Mouse (Mus musculus) left cerebral cortex, adult 2 months (tissue): ENCODE measurements around the gene 4933428G20Rik. TPM values are rescaled to one million over a fixed set of nuclear protein-coding genes. Genes with fewer than 3 reads are reported as not detected.

Experiments used
- DNase-seq, 2 experiments: peaks; one replicate each; pipeline ENCODE4 v3.0.0; 2021 to 2022; ENCODE audit warnings: low spot score in 2 of 2, mixed read lengths in 1 of 2; ENCODE audit errors: extremely low spot score in 1 of 2
- H3K27ac ChIP-seq: fragments of 200-600 bp; 2 replicates; pipeline ENCODE4 v1.8.1; 2022
- H3K4me3 ChIP-seq: fragments of 200-600 bp; 2 replicates; pipeline ENCODE4 v1.8.1; 2022
- CTCF ChIP-seq: fragments of 200-600 bp; IDR thresholded peaks from 2 replicates; pipeline ENCODE4 v1.8.1; 2022; ENCODE audit warnings: antibody characterized with exemption, mild to moderate bottlenecking, moderate library complexity
- intact Hi-C: fragments of 180-260 bp; cut with DNase I; formaldehyde crosslinking; loops from one replicate; pipeline ENCODE4 v1.15.1; 2025
- total RNA-seq, 2 experiments: library from RNA; stranded (reverse); gene quantifications; 2 replicates each; pipeline ENCODE4 v1.2.3; 2021

The 4933428G20Rik gene
- total RNA-seq, 2 experiments from 2014 or later = not detected

- DNase-seq = no peak
- no peak for TF ChIP-seq CTCF
- Histone ChIP-seq H3K4me3 (no peak overlapping the region), H3K27ac (peak overlapping the region; percentile 97)
- intact Hi-C loops = no loop called here
Observed at GRCm38 (mm10) chr11:97448611-97449394, 51.3 kb downstream of the 4933428G20Rik start.

- Histone ChIP-seq H3K27ac (no peak overlapping the region), H3K4me3 (no peak overlapping the region)
- TF ChIP-seq CTCF = no peak
- intact Hi-C loops = no loop called here
- DNase-seq = no peak
Observed at GRCm38 (mm10) chr11:97447979-97448378, 52.2 kb downstream of the 4933428G20Rik start.

GRCm38 (mm10) chr11:97445999-97446511, 54.1 kb downstream of the 4933428G20Rik start:
- no peak overlapping the region for H3K27ac ChIP-seq
- no peak overlapping the region for H3K4me3 ChIP-seq
- DNase-seq = no peak
- intact Hi-C loops = no loop called here
- no peak for TF ChIP-seq CTCF

- TF ChIP-seq CTCF = no peak
- no peak for DNase-seq
- intact Hi-C loops = no loop called here
- H3K27ac ChIP-seq = no peak overlapping the region
- H3K4me3 ChIP-seq = no peak overlapping the region
Observed at GRCm38 (mm10) chr11:97445596-97445995, 54.5 kb downstream of the 4933428G20Rik start.

- Histone ChIP-seq H3K27ac (no peak overlapping the region), H3K4me3 (no peak overlapping the region)
- intact Hi-C loops = no loop called here
- no peak for DNase-seq
- no peak for TF ChIP-seq CTCF
Observed at GRCm38 (mm10) chr11:97442891-97443675, 57.1 kb downstream of the 4933428G20Rik start.

GRCm38 (mm10) chr11:97441658-97442125, 58.4 kb downstream of the 4933428G20Rik start:
- Histone ChIP-seq H3K4me3 (no peak overlapping the region), H3K27ac (peak overlapping the region; percentile 11; the same call in 1 of the 2 replicates)
- intact Hi-C loops = no loop called here
- no peak for TF ChIP-seq CTCF
- DNase-seq = no peak

- no peak for TF ChIP-seq CTCF
- Histone ChIP-seq H3K4me3 (peak overlapping the region; percentile 47), H3K27ac (peak overlapping the region; percentile 56)
- intact Hi-C loops = no loop called here
- no peak for DNase-seq
Observed at GRCm38 (mm10) chr11:97441036-97441657, 59.0 kb downstream of the 4933428G20Rik start.

Other genes starting within 250 kb of the 4933428G20Rik start
- gene Npepps, start 219.7 kb downstream of the 4933428G20Rik start, total RNA-seq = 100 to 1,000 TPM; 142 to 143 TPM
- gene Mrpl45, start 184.6 kb downstream of the 4933428G20Rik start, total RNA-seq = 10 to 100 TPM; 26.4 to 28.2 TPM
- under 1 TPM; 0.18 to 0.37 TPM for gene Gpr179, start 148.3 kb downstream of the 4933428G20Rik start, total RNA-seq
- 10 to 100 TPM; 87.2 to 91.9 TPM for gene Socs7, start 137.8 kb downstream of the 4933428G20Rik start, total RNA-seq
- gene Arhgap23, start 84.8 kb downstream of the 4933428G20Rik start, total RNA-seq = 10 to 100 TPM; 64.4 to 78.6 TPM
- gene Srcin1, start 75.8 kb upstream of the 4933428G20Rik start, total RNA-seq = 100 to 1,000 TPM; 308 to 318 TPM
- gene Epop, start 129.4 kb upstream of the 4933428G20Rik start, total RNA-seq = 100 to 1,000 TPM in 1 of 2 experiments, 10 to 100 TPM in 1; 99.9 to 107 TPM
- 100 to 1,000 TPM; 143 to 147 TPM for gene Mllt6, start 163.1 kb upstream of the 4933428G20Rik start, total RNA-seq
- gene Cisd3, start 185.5 kb upstream of the 4933428G20Rik start, total RNA-seq = 10 to 100 TPM; 47.7 to 57.6 TPM
- 10 to 100 TPM; 36.2 to 39.6 TPM for gene Pcgf2, start 200.2 kb upstream of the 4933428G20Rik start, total RNA-seq
- gene Psmb3, start 203.1 kb upstream of the 4933428G20Rik start, total RNA-seq = 100 to 1,000 TPM; 113 to 123 TPM
- gene Pip4k2b, start 244.4 kb upstream of the 4933428G20Rik start, total RNA-seq = 100 to 1,000 TPM; 114 to 117 TPM